Comparison of ENCODE assay signal across 8 mouse cellular contexts in genomic region chr6:115049015-115049414, GRCm38 (mm10). TPM values are rescaled to one million over a fixed set of nuclear protein-coding genes. Genes with fewer than 3 reads are reported as not detected.
A peak's percentile ranks its signal among the peaks of the same experiment; 100 is the strongest.
DNase-seq lines count a peak whose midpoint lies in the region; ATAC-seq and TF ChIP-seq lines count a peak whose summit lies in the region.

No protein-coding gene starts in this region.

- no peak for ATAC-seq in kidney, postnatal 0 days (replicated peaks; ENCODE audit: low FRiP score, low read depth)
- ATAC-seq in hindbrain, embryonic 15.5 days (ENCODE audit: low FRiP score, low read depth): peak; percentile 27; the same call in 1 of the 2 replicates
- no peak for ATAC-seq in erythroid progenitor cell, adult 5-6 weeks (replicated peaks; ENCODE audit: low FRiP score, poor library complexity, severe bottlenecking)

- H3K27ac ChIP-seq in kidney, postnatal 0 days: no peak overlapping the region
- H3K27ac ChIP-seq in ES-E14 (ENCODE audit: insufficient read depth, low read depth, low read length, poor library complexity, severe bottlenecking): no peak overlapping the region
- no peak overlapping the region for H3K27ac ChIP-seq in hindbrain, embryonic 15.5 days (replicated peaks)

- no peak overlapping the region for H3K9ac ChIP-seq in kidney, postnatal 0 days (ENCODE audit: low read depth, low read length)
- no peak overlapping the region for H3K9ac ChIP-seq in ES-E14 (ENCODE audit: insufficient read depth, low read depth, low read length, poor library complexity, severe bottlenecking)
- H3K9ac ChIP-seq in hindbrain, embryonic 15.5 days: no peak overlapping the region

- peak; percentile 72 for TF ChIP-seq CTCF in kidney, postnatal 0 days (IDR thresholded peaks at IDR 0.05; ENCODE audit: low read depth)
- TF ChIP-seq CTCF in brain, embryonic 14.5 days (IDR thresholded peaks at IDR 0.05; ENCODE audit: borderline replicate concordance, extremely low read depth, insufficient read depth, insufficient read length): peak; percentile 66; the same call in 1 of the 2 replicates

- no peak for TF ChIP-seq POLR2A in brain, embryonic 14.5 days (IDR thresholded peaks at IDR 0.05; ENCODE audit: borderline replicate concordance, extremely low read depth, insufficient read depth, insufficient read length, poor library complexity, severe bottlenecking)

- H3K36me3 ChIP-seq in kidney, postnatal 0 days (ENCODE audit: insufficient read depth, low read length): no peaks in the 10 kb centered on the region
- no peaks in the 10 kb centered on the region for H3K36me3 ChIP-seq in ES-E14 (ENCODE audit: control insufficient read depth, insufficient read depth, low read length, poor library complexity, severe bottlenecking)
- no peaks in the 10 kb centered on the region for H3K36me3 ChIP-seq in hindbrain, embryonic 15.5 days

- WGBS in kidney, postnatal 0 days: 15% methylated on average over 4 of the region's 4 CpGs
- WGBS in hindbrain, embryonic 15.5 days: 20% methylated on average over 4 of the region's 4 CpGs

- DNase-seq in kidney, postnatal 0 days (ENCODE audit: low spot score): peak; percentile 31
- DNase-seq in kidney, postnatal 14 days: no peak
- DNase-seq in ES-E14 (ENCODE audit: low read depth, low spot score): peak; percentile 27
- peak; percentile 74 for DNase-seq in brain, embryonic 14.5 days (ENCODE audit: low read depth)
- peak; percentile 69 to 70 for DNase-seq in right cerebral cortex, adult 2 months (ENCODE audit: low spot score in 2 of 2)
- no peak for DNase-seq in urinary bladder, postnatal 14 days (ENCODE audit: low spot score)

- H3K27me3 ChIP-seq in kidney, postnatal 0 days (ENCODE audit: insufficient read depth, low read length): no peaks in the 10 kb centered on the region
- no peaks in the 10 kb centered on the region for H3K27me3 ChIP-seq in hindbrain, embryonic 15.5 days

- no peak overlapping the region for H3K4me3 ChIP-seq in kidney, postnatal 0 days (replicated peaks; ENCODE audit: low read depth, low read length)
- H3K4me3 ChIP-seq in ES-E14 (ENCODE audit: insufficient read depth in 1 of 2, low read depth in 1 of 2, low read length in 2 of 2, poor library complexity in 1 of 2, severe bottlenecking in 1 of 2): no peak overlapping the region
- H3K4me3 ChIP-seq in hindbrain, embryonic 15.5 days: no peak overlapping the region

- no peaks in the 10 kb centered on the region for H3K9me3 ChIP-seq in kidney, postnatal 0 days (replicated peaks; ENCODE audit: low read length)
- no peaks in the 10 kb centered on the region for H3K9me3 ChIP-seq in ES-E14 (ENCODE audit: control insufficient read depth, insufficient read depth, low read depth, low read length)
- H3K9me3 ChIP-seq in hindbrain, embryonic 15.5 days: no peaks in the 10 kb centered on the region

- H3K4me2 ChIP-seq in kidney, postnatal 0 days (ENCODE audit: low read length): no peak overlapping the region
- no peak overlapping the region for H3K4me2 ChIP-seq in hindbrain, embryonic 15.5 days

- no peaks in the 10 kb centered on the region for H3K4me1 ChIP-seq in kidney, postnatal 0 days (replicated peaks; ENCODE audit: insufficient read depth, low read length)
- no peaks in the 10 kb centered on the region for H3K4me1 ChIP-seq in ES-E14 (ENCODE audit: control insufficient read depth in 2 of 2, insufficient read depth in 2 of 2, low read length in 2 of 2, poor library complexity in 1 of 2)
- no peaks in the 10 kb centered on the region for H3K4me1 ChIP-seq in hindbrain, embryonic 15.5 days (replicated peaks)

- in situ Hi-C loops in ES-E14 (cut with MboI; ENCODE audit: low sequenced_read_pairs in 2 of 2, unreplicated experiment in 2 of 2): no loop called here

TF ChIP-seq in ES-E14, 5 proteins besides CTCF, POLR2A, EP300 and RAD21:
- no peak for TF ChIP-seq ZNF384 (IDR thresholded peaks at IDR 0.05; ENCODE audit: low read depth, low read length)
- TF ChIP-seq ZC3H11A (IDR thresholded peaks at IDR 0.05; ENCODE audit: borderline replicate concordance, low read depth, low read length): 0 out of 2 replicates have a peak, but pooled peaks have one; percentile 9

RNA-seq across cellular contexts. Expression of gene Tamm41, which starts 11.3 kb away (rescaled TPM):
- 52.3 and 58.3 TPM in 2 replicates for polyA plus RNA-seq in kidney, postnatal 0 days (2015; fragmentation: Nextera tagmentation; extraction: Ambion mirVana)
- 35.7 and 39.9 TPM in 2 replicates for total RNA-seq in ES-E14 (2012; rRNA removed)
- 38.6 and 46.8 TPM in 2 replicates for polyA plus RNA-seq in brain, embryonic 14.5 days (2012; rRNA removed)
- polyA plus RNA-seq in hindbrain, embryonic 15.5 days (2015; fragmentation: Nextera tagmentation; extraction: Ambion mirVana): 45.5 and 47.1 TPM in 2 replicates
- total RNA-seq in erythroid progenitor cell, adult 5-6 weeks (2015; ENCODE audit: low replicate concordance): 4.0 and 25.2 TPM in 2 replicates
- total RNA-seq in erythroid progenitor cell, adult 5-6 weeks (2017; ENCODE audit: low replicate concordance): 3.2 and 9.8 TPM in 2 replicates

Comparison
In these comparisons a context has a peak if more than half of its experiments do, and no peak if none do; other contexts are left out.
1. DNase-seq: peak in kidney, postnatal 0 days (single experiment), ES-E14 (single experiment), brain, embryonic 14.5 days (single experiment) and right cerebral cortex, adult 2 months (2 of 2); none in kidney, postnatal 14 days (single experiment) and urinary bladder, postnatal 14 days (single experiment).